Mouse (Mus musculus): ENCODE results near the gene Kcnh5. TPM values are rescaled to one million over a fixed set of nuclear protein-coding genes. Genes with fewer than 3 reads are reported as not detected.

Kcnh5 gene
- polyA plus RNA-seq, 1 experiment from 2014 or later, result 0.45 TPM

- 55% methylated on average over 2 of the region's 2 CpGs for WGBS
- Histone ChIP-seq H3K27ac (ENCODE audit: low read depth, low read length) (no peak overlapping the region), H3K9me3 (ENCODE audit: control insufficient read depth, low read length) (no peaks in the 10 kb centered on the region), H3K27me3 (ENCODE audit: control insufficient read depth, insufficient read depth, low read length) (no peaks in the 10 kb centered on the region), H3K4me3 (ENCODE audit: low read length) (no peak overlapping the region), H3K4me2 (replicated peaks; ENCODE audit: low read depth, low read length) (no peak overlapping the region), H3K9ac (ENCODE audit: low read depth, low read length) (no peak overlapping the region), H3K4me1 (ENCODE audit: control insufficient read depth, insufficient read depth, low read length) (no peaks in the 10 kb centered on the region), H3K36me3 (ENCODE audit: control insufficient read depth, insufficient read depth, low read length) (no peaks in the 10 kb centered on the region)
- no peak for ATAC-seq (ENCODE audit: low FRiP score, low TSS enrichment)
Observed at GRCm38 (mm10) chr12:74850323-74850722, 326.8 kb downstream of the Kcnh5 start.

DNA sequence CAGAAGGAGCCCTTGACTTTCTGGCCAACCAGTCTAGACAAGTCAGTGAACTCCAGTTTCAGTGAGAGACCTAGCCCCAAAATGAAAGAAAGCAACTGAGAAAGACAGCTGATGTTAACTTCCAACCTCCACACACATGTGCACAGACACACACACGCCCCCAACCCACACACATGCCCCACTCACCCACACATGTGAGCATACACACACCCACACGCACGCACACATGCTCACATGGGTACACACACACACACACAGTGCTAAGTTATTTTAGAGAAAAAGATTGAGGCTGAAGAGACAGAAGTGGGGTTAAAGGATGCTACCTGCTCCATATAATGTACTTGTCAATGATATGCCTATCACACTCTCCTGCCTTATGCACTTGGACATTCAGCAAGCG lies 327.2 kb downstream of the Kcnh5 start:
- H3K4me1 ChIP-seq (ENCODE audit: control insufficient read depth, insufficient read depth, low read length), result no peaks in the 10 kb centered on the region
- no peak overlapping the region for H3K9ac ChIP-seq (ENCODE audit: low read depth, low read length)
- H3K4me3 ChIP-seq (ENCODE audit: low read length), result no peak overlapping the region
- no peaks in the 10 kb centered on the region for H3K9me3 ChIP-seq (ENCODE audit: control insufficient read depth, low read length)
- no peak for ATAC-seq (ENCODE audit: low FRiP score, low TSS enrichment)
- H3K27me3 ChIP-seq (ENCODE audit: control insufficient read depth, insufficient read depth, low read length), result no peaks in the 10 kb centered on the region
- H3K36me3 ChIP-seq (ENCODE audit: control insufficient read depth, insufficient read depth, low read length), result no peaks in the 10 kb centered on the region
- WGBS, result 86% methylated on average over 4 of the region's 4 CpGs
- H3K27ac ChIP-seq (ENCODE audit: low read depth, low read length), result no peak overlapping the region
- no peak overlapping the region for H3K4me2 ChIP-seq (replicated peaks; ENCODE audit: low read depth, low read length)

DNA sequence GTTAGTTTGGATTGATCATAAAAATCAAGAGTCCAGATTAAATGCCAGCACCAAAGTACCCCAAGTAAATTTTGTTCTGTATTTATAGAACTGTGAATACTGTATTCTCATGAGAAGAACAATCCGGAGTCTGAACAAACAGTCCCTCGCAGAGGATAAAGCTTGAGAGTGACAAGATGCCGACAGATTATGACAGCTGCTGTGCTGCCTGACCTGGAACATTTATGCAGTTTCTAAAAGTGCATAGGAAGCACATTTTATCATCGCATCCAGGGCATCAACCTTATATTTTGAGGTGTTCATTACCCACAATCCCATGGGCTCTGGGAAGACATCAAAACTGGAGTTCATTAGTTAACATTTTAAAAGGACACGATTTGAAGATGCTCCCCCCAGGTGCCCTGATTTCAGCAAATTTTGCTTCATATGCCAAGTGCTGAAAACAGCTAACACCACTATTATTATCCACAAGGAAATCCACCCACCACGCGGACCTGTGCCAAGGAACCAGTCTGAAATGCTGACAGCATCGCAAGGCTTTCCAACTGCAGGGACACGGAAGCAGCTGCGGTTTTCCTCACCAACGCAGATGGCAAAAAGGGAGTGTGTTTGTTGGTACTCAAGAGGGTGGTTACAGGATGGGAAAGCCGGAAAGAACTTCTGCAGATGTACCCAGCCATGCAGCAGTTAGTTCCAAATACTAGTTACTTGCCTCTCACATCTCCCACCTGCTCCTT lies 328.4 kb downstream of the Kcnh5 start:
- H3K4me3 ChIP-seq (ENCODE audit: low read length), result no peak overlapping the region
- 84% methylated on average over 12 of the region's 12 CpGs for WGBS
- no peaks in the 10 kb centered on the region for H3K36me3 ChIP-seq (ENCODE audit: control insufficient read depth, insufficient read depth, low read length)
- H3K27ac ChIP-seq (ENCODE audit: low read depth, low read length), result no peak overlapping the region
- H3K4me2 ChIP-seq (replicated peaks; ENCODE audit: low read depth, low read length), result no peak overlapping the region
- no peak overlapping the region for H3K9ac ChIP-seq (ENCODE audit: low read depth, low read length)
- H3K9me3 ChIP-seq (ENCODE audit: control insufficient read depth, low read length), result no peaks in the 10 kb centered on the region
- H3K4me1 ChIP-seq (ENCODE audit: control insufficient read depth, insufficient read depth, low read length), result no peaks in the 10 kb centered on the region
- H3K27me3 ChIP-seq (ENCODE audit: control insufficient read depth, insufficient read depth, low read length), result no peaks in the 10 kb centered on the region
- ATAC-seq (ENCODE audit: low FRiP score, low TSS enrichment), result no peak

Other genes starting within 250 kb of the Kcnh5 start
- gene Rhoj, start 131.0 kb upstream of the Kcnh5 start, polyA plus RNA-seq (2014; fragmentation: Nextera tagmentation; extraction: Ambion mirVana), result 45.7 and 51.0 TPM in 2 replicates
- gene Gphb5, start 239.4 kb upstream of the Kcnh5 start, polyA plus RNA-seq (2014; fragmentation: Nextera tagmentation; extraction: Ambion mirVana), result not detected in 2 replicates

All from kidney, embryonic 14.5 days (tissue).